Mouse (Mus musculus) cerebellum, adult 2 months (tissue): ENCODE results near the gene Aadat. TPM values are rescaled to one million over a fixed set of nuclear protein-coding genes. Genes with fewer than 3 reads are reported as not detected.
"Not testable (repeated sequence)": the region's sequence is repeated elsewhere in the genome, so short reads cannot be mapped to it uniquely, and the experiment has no call there.

Experiments used
- DNase-seq, 2 experiments: peaks; one replicate each; pipeline ENCODE4 v3.0.0; 2021
- H3K27ac ChIP-seq: fragments of 200-500 bp; 2 replicates; pipeline ENCODE4 v1.5.1; 2012; ENCODE audit warnings: low read length, control low read depth, inconsistent platforms; ENCODE audit not compliant: insufficient read depth
- H3K27me3 ChIP-seq: fragments of 200-500 bp; 2 replicates; pipeline ENCODE4 v1.6.1; 2012; ENCODE audit warnings: inconsistent platforms, mild to moderate bottlenecking, low read length, moderate library complexity; ENCODE audit not compliant: control insufficient read depth, insufficient read depth
- H3K4me1 ChIP-seq: fragments of 200-500 bp; 2 replicates; pipeline ENCODE4 v1.6.1; 2011; ENCODE audit warnings: low read length; ENCODE audit not compliant: control insufficient read depth, insufficient read depth
- H3K4me3 ChIP-seq: fragments of 200-500 bp; replicated peaks from 2 replicates; pipeline ENCODE3; 2011; ENCODE audit warnings: mild to moderate bottlenecking, low read depth, low read length, control low read depth; ENCODE audit not compliant: insufficient read depth
- CTCF ChIP-seq: fragments of 200-500 bp; IDR thresholded peaks from 2 replicates; pipeline ENCODE4 v1.5.1; 2011; ENCODE audit warnings: low read depth, mild to moderate bottlenecking, control low read depth, low read length, moderate library complexity, borderline replicate concordance; ENCODE audit not compliant: insufficient read depth
- POLR2A ChIP-seq: fragments of 200-500 bp; IDR thresholded peaks from 2 replicates; pipeline ENCODE4 v1.6.1; 2011; ENCODE audit warnings: low read length, control low read depth, borderline replicate concordance; ENCODE audit not compliant: insufficient read depth
- WGBS: fragments of 180-500 bp; shearing (Covaris S2); methylation state at CpG from one replicate; pipeline ENCODE4 v1.1.7; 2018; 5-methylcytosine and 5-hydroxymethylcytosine counted together
- polyA plus RNA-seq: library from polyadenylated mRNA; depleted of rRNA; stranded (reverse); fragments of >200 nt; gene quantifications from 2 replicates; pipeline ENCODE4 v1.2.3, GENCODE M21; 2012; rRNA removed

Gene Aadat
- polyA plus RNA-seq, 1 experiment, result 0.29 TPM

- Histone ChIP-seq H3K27me3 (no peaks in the 10 kb centered on the region), H3K27ac (no peak overlapping the region), H3K4me3 (no peak overlapping the region), H3K4me1 (no peaks in the 10 kb centered on the region)
- TF ChIP-seq CTCF (no peak), POLR2A (no peak)
- DNase-seq, result no peak
Measured at GRCm38 (mm10) chr8:60518286-60518685, 12.6 kb downstream of the Aadat start.

GRCm38 (mm10) chr8:60534945-60535344, 29.2 kb downstream of the Aadat start:
- Histone ChIP-seq H3K27me3 (no peaks in the 10 kb centered on the region), H3K4me1 (no peaks in the 10 kb centered on the region), H3K27ac (no peak overlapping the region), H3K4me3 (no peak overlapping the region)
- WGBS, result 44% methylated on average over 2 of the region's 2 CpGs
- TF ChIP-seq POLR2A (no peak), CTCF (no peak)
- no peak for DNase-seq

DNA sequence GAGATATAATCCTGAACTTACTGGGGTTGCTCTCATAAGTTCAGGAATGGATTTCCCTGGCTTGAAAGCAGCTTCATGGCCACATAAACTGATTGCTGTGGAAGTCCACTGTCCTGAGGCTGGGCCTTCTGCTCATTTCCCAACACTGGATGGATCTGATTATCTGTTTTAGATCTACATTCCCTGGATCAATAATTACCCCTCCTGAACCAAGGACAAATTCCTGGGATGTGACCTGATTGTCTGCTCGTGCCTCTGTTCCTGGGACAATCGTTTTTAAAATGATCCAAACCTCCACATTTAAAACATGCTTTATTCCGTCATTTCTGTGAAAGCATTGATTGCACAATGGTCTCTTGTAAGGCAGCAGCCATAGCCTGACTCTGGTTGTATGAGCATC, 61.1 kb downstream of the Aadat start:
- 79% methylated on average over 3 of the region's 3 CpGs for WGBS
- H3K27ac ChIP-seq, result no peak overlapping the region
- no peak for TF ChIP-seq CTCF
- no peak for TF ChIP-seq POLR2A
- H3K4me3 ChIP-seq, result no peak overlapping the region
- H3K4me1 ChIP-seq, result no peaks in the 10 kb centered on the region
- no peak for DNase-seq
- H3K27me3 ChIP-seq, result no peaks in the 10 kb centered on the region

DNA sequence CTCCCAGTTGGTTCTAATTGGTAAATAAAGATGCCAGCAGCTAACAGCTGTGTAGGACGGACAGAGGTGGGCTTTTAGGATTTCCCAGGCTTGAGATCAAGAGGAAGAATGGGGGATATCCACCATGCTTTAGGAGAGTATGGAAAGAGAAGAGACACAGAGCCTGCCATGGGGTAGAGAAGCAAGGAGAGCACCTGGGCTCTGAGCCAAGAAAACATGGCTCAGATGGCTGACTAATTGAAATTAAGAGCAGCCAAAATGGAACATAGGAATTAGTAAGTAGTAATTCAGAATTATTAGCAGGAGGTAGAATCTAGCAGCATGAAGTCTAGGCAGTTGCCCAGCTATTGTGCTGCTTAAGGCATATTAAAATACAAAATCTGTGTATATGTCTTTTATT, 71.5 kb downstream of the Aadat start:
- Histone ChIP-seq H3K4me1 (no peaks in the 10 kb centered on the region), H3K27me3 (no peaks in the 10 kb centered on the region), H3K4me3 (no peak overlapping the region), H3K27ac (no peak overlapping the region)
- TF ChIP-seq CTCF, result no peak
- no peak for TF ChIP-seq POLR2A
- DNase-seq, result peak; percentile 20 to 48
- 13% methylated on average over 1 of the region's 1 CpGs for WGBS

DNA sequence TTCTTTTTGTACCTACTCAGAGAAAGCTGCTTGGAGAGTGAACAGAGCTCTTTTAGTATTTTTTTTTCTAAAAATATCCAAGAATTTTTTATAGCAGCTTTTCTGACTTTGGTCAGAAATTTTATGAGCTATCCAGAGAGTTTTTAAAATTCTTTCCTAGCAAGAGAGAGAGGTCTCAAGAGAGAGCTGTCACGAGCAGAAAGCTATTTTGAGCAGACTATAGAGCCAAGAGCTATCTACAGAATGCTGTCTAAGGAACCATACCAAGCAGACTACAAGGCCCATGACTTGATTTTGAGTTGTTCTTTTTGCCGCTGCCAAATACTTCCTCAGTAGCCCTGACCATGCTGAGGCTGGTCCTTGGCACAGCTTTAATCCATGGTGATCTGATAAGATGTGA, 77.6 kb downstream of the Aadat start:
- 55% methylated on average over 2 of the region's 2 CpGs for WGBS
- DNase-seq, result no peak
- H3K4me3 ChIP-seq, result no peak overlapping the region

DNA sequence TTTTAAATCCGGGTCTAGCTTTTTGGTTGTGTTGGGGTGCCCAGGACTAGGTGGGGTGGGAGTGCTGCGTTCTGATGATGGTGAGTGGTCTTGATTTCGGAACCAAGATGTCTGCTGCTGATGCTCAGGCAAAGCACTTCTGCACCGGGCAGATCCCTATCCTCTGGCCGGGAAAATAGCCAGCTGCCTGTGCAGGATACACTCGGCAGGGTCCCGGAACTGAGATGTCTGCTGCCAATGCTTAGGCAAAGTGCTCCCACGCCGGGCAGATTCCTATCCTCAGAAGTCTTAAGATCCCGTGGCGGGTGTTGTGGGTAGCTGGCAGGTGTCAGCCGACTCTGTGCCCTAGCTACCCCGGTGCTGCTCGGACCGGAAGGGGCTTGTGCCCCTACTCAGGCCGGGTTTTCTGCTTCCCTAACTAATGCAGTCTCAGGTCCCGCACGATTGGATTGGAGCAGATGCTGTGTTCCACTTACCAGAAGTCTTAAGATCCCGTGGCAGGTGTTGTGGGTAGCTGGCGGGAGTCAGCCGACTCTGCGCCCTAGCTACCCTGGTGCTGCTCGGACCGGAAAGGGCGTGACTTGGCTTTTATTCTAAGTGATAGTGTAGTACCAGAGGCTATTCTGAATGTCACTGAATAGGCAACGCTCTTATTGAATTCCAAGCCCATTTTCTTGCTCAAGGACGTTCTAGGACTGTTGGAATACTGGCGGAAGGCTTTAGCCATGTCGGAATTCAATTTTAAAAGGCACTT, 85.8 kb downstream of the Aadat start:
- DNase-seq, H3K27ac ChIP-seq, H3K4me1 ChIP-seq, H3K4me3 ChIP-seq, H3K27me3 ChIP-seq: not testable (repeated sequence)
- 81% methylated on average over 29 of the region's 29 CpGs for WGBS

More for the DNA sequence above, 77.6 kb downstream of the Aadat start:
- Histone ChIP-seq H3K27me3 (no peaks in the 10 kb centered on the region), H3K4me1 (no peaks in the 10 kb centered on the region), H3K27ac (no peak overlapping the region)
- TF ChIP-seq POLR2A (no peak), CTCF (no peak)

DNA sequence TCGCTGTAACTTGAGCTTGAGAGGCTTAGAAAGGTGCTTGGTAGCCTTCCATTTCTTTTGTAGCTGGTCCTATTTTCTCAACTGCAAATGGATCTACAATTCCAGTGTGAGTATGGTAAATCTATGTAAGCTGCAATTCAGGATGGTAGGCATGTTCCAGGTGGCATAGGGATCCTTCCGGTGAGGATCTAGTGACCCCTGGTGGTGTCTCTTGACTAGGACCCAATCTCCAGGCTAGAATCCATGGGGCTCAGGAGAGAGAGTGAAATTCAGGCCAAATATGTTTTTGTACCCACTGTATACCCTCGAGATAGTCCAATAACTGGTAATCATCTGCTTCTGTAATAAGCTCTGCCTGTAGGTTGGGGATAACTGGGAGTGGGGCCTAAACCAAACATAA, 89.0 kb downstream of the Aadat start:
- no peak overlapping the region for H3K4me3 ChIP-seq
- TF ChIP-seq POLR2A (no peak), CTCF (peak; percentile 44; the same call in 1 of the 2 replicates)
- DNase-seq, result peak in 1 of 2 experiments; percentile 14

More for the DNA sequence above, 89.0 kb downstream of the Aadat start:
- no peak overlapping the region for H3K27ac ChIP-seq
- no peaks in the 10 kb centered on the region for H3K4me1 ChIP-seq
- no peaks in the 10 kb centered on the region for H3K27me3 ChIP-seq
- WGBS, result 73% methylated on average over 3 of the region's 3 CpGs

Other genes with a start within 250 kb of the Aadat start
- not detected in 2 replicates for gene Gm10283, start 2.7 kb upstream of the Aadat start, polyA plus RNA-seq
- gene Mfap3l, start 126.9 kb downstream of the Aadat start, polyA plus RNA-seq, result 24.6 and 25.3 TPM in 2 replicates